Mouse (Mus musculus) olfactory bulb, adult 2 months (tissue): Measurements from ENCODE around the gene Rapsn. TPM values are rescaled to one million over a fixed set of nuclear protein-coding genes. Genes with fewer than 3 reads are reported as not detected.
A peak's percentile ranks its signal among the peaks of the same experiment; 100 is the strongest.

ENCODE experiments used
- H3K27ac ChIP-seq: fragments of 200-500 bp; 2 replicates; pipeline ENCODE4 v1.5.1; 2012; ENCODE audit warnings: low read depth, low read length; ENCODE audit not compliant: insufficient read depth
- H3K4me1 ChIP-seq: fragments of 200-500 bp; 2 replicates; pipeline ENCODE4 v1.6.1; 2012; ENCODE audit warnings: low read length; ENCODE audit not compliant: control insufficient read depth, insufficient read depth
- H3K4me3 ChIP-seq: fragments of 200-500 bp; 2 replicates; pipeline ENCODE4 v1.5.1; 2012; ENCODE audit warnings: mild to moderate bottlenecking, low read depth, low read length, moderate library complexity; ENCODE audit not compliant: insufficient read depth
- CTCF ChIP-seq: fragments of 200-500 bp; IDR thresholded peaks from 2 replicates; pipeline ENCODE4 v1.5.1; 2012; ENCODE audit warnings: low read depth, mild to moderate bottlenecking, low read length, moderate library complexity; ENCODE audit not compliant: insufficient read depth
- POLR2A ChIP-seq: fragments of 200-500 bp; IDR thresholded peaks from 2 replicates; pipeline ENCODE4 v1.6.1; 2012; ENCODE audit warnings: mild to moderate bottlenecking, low read depth, low read length, moderate library complexity; ENCODE audit not compliant: insufficient read depth
- WGBS: fragments of 180-500 bp; shearing (Covaris S2); methylation state at CpG from one replicate; pipeline ENCODE4 v1.1.7; 2018; 5-methylcytosine and 5-hydroxymethylcytosine counted together
- polyA plus RNA-seq: library from polyadenylated mRNA; stranded (reverse); fragments of >200 nt; gene quantifications from 2 replicates; pipeline ENCODE4 v1.2.4, GENCODE M21; 2012; ENCODE audit warnings: low replicate concordance; ENCODE audit not compliant: missing spikeins, insufficient read depth, insufficient read length

Gene Rapsn
- polyA plus RNA-seq, 1 experiment: not detected

DNA sequence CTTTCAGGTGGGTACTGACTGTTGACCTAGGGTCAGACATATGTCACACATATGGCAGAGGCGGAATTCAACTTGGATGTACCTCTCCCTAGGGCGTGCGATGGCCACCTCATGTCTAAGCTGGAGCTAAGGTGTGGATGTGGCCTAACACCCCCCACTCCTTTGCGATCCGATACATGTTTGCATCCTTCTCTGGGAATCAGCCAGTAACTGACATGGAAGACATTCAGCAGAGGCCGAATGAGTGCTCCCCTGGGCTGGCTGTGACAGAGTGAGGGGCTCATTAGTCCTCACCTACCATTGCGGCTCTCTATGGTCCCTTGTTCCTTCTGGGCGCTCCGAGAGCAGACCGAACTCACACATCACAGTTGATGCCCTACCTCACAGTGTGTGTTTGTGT is 35.6 kb downstream of the Rapsn start:
- WGBS: 85% methylated on average over 10 of the region's 10 CpGs
- TF ChIP-seq CTCF: no peak
- no peak for TF ChIP-seq POLR2A
- H3K4me3 ChIP-seq: no peak overlapping the region
- H3K4me1 ChIP-seq: peaks cover 15% of the 10 kb centered on the region
- peak overlapping the region; percentile 79 for H3K27ac ChIP-seq

DNA sequence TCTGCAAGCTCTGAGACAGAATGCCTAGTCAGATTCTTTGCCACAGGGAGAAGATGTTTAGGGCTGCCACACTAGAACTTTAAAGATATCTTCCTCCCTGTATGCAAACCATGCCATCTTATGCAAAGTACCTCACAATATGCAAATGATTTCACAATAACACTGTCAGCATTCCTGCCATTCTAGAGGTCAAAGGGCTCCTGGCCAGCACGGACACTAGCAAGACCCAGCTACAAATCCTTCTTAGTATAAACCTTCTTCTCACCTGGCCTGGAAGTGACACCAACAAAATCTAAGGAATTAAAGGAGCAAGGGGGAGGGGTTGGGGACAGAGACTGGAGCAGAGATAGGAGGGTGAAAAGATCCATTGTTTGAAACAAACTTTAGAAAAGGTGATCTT is 36.7 kb downstream of the Rapsn start:
- H3K4me1 ChIP-seq: peaks cover 15% of the 10 kb centered on the region
- no peak overlapping the region for H3K4me3 ChIP-seq
- H3K27ac ChIP-seq: no peak overlapping the region
- 38% methylated on average over 1 of the region's 1 CpGs for WGBS
- TF ChIP-seq CTCF (no peak), POLR2A (no peak)

DNA sequence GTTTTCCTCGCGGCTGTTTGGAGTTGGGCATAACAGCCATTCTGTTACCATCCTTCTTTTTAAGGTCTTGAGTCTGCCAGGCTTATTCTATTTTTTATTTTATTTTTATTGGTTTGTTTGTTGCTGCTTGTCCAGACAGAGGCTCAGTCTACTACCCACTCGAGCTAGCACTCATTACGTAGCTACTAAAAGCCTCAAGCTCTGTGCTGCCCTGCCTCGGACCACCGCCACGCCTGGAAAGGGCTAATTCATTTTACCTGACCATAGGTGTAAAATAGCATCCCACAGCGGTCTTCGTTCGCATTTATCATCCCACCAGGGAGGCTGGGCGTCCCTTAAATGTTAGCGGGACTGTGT is 42.5 kb downstream of the Rapsn start:
- Histone ChIP-seq H3K4me1 (peaks cover 13% of the 10 kb centered on the region), H3K4me3 (peak overlapping the region; percentile 53), H3K27ac (no peak overlapping the region)
- TF ChIP-seq POLR2A (no peak), CTCF (no peak)
- 16% methylated on average over 12 of the region's 12 CpGs for WGBS

DNA sequence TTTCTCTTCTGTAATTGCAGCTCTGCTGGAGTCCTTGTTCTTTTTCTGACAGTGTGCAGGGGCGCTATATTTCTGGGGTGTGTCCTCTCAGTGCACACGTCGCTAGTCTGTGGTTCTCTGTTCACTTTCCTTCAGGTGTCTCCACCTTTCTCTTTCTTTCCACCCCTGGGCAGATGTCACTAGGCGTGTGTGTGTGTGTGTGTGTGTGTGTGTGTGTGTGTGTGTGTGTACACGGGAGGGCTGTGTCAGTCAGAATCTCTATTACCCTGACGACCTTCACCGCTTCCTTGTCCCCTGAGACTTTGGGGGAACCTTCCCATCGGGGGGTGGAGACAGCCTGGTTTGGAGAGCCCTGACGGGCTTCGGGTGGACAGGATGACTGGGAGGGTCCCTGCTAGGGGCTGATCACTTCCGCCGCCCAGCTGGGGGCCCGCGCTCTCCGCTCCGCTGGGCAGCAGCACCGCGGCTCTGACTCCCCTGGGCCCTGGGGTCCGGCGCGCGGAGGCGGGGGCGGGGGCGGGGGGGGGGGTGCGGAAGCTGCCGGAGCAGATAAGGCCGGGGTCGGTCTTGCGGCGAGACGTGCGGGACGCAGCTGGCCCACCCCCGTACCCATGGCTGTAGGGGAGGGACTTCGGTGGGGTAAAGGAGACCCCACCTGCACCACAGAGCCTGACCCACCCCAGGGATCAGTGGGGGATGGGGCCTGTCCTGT is 43.0 kb downstream of the Rapsn start:
- H3K27ac ChIP-seq: 0 out of 2 replicates have a peak overlapping the region, but pooled peaks have one; percentile 55
- peaks cover 13% of the 10 kb centered on the region for H3K4me1 ChIP-seq
- TF ChIP-seq CTCF (no peak), POLR2A (no peak)
- H3K4me3 ChIP-seq: peak overlapping the region; percentile 53
- 1% methylated on average over 33 of the region's 36 CpGs for WGBS

DNA sequence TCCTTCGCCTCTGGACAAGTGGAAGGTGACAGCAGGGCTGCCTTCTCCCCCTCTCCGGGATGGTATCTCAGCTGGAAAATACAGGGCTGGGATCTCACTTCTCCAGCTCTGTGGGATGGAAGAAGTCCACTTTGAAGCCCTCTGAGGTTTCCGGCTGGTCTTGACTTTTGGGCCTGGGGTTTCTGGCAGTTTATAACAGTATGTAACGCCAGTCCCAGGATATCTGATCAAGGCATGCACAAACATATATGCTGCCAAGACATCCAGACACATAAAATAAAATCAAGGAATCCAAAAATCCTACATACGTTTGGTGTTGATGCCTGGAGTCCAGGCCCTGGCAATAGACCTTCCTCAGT is 43.6 kb downstream of the Rapsn start:
- Histone ChIP-seq H3K4me3 (peak overlapping the region; percentile 53), H3K4me1 (peaks cover 13% of the 10 kb centered on the region), H3K27ac (no peak overlapping the region)
- WGBS: 47% methylated on average over 5 of the region's 5 CpGs
- no peak for TF ChIP-seq POLR2A
- no peak for TF ChIP-seq CTCF

DNA sequence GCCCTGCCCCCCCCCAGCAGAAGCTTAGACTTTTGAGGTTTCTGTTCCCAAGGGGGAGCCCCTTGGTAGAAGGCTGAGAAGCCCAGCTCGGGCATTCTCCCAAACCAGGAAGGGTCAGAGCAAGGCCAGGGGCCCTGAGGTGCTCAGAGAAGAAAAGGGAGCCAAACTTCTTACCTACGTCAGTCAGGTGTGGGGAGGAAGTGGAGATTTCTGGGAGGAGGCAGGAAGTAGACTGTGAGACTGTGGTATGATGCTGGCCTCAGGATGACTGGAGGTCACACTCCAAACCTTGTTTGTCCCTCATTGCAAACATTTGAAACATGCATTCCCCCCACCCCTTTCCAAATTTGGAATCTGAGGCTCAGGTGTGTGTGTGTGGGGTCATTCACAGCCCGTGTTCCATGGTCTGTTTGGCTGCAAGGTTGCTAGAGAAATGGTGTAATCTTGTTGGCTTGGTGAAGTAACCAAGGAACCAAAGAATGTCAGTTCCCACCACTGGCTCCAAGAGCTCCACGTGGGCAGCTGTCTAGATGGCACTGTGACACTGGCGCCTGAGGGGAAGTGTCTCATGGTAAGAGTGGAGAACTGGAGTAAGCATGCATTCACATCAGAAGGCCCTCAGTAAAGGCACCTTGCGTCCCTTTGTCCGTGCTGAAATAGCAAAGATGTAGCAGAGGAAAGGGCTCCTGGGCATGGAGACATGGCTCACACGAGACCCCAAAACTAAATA is 45.5 kb downstream of the Rapsn start:
- Histone ChIP-seq H3K4me3 (no peak overlapping the region), H3K4me1 (peaks cover 13% of the 10 kb centered on the region), H3K27ac (no peak overlapping the region)
- no peak for TF ChIP-seq POLR2A
- no peak for TF ChIP-seq CTCF
- 83% methylated on average over 8 of the region's 8 CpGs for WGBS

DNA sequence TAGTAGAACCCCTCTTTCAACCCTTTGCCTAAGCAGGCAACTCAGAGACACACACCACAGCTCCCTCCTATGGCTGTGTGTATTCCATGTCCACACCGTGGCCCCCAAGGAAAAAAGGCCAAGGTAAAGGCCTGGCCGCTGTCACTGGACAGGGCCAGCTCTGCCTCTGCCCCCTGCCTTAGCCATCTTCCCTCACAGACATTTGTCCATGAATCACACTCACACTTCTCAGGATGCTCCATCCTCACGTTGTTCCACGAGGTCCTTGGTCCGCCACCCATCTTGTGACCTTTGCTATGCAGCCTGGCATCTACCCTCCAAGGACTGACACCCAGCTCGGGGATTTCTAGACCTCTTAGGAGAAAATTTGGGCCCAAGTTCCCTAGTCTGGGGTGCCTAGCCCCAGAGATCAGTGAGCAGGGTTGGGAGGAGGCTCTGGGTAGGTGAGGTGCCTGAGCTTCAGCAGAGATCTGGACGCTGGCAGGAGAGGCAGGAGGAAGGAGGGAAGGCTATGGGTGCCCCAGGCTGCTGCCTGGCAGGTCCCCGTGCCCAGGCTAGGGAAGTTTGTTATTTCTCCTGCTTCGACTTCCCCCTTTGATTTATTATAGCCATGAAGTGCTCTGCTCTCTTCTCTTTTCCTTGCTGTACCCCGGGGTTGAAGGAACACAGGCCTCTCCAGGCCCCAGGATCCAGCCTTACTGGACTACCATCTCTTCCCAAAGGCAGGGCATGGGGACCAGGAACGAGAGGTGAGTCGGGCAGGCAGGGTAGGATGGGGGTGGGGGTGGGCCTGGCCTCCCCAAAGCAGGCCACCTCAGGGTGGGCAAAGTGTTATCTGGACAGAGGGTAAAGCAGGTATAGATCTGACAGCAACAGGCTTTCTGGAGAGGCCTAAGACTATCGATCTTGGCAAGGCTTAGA is 46.6 kb downstream of the Rapsn start, which contains the start of gene Spi1:
TSS of gene Spi1 (plus strand) at position 616 of the 921 bp plus-strand sequence.
- Histone ChIP-seq H3K27ac (no peak within 1 kb of the TSS), H3K4me1 (peaks cover 13% of the 10 kb centered on the region), H3K4me3 (no peak within 1 kb of the TSS)
- TF ChIP-seq CTCF (no peak), POLR2A (no peak)
- WGBS: 81% methylated on average over 13 of the region's 13 CpGs

DNA sequence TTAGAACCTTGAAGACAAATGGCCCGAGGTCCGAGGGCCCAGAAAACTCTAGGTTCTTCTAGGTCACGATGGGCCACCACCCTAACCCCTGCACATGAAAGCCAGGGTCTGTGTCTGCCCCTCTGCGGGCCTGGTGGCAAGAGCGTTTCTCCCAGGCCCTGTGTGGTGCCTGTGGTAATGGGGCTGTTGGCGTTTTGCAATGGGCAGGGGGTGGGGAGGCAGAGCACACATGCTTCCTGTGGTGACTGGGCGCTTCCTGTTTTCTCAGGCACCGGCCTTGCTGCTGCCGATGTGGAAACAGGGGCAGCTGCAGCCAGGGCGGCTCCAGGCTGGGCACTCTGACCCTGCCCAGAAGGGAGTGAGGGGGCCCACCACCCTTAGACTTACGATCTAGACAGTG is 47.4 kb downstream of the Rapsn start:
- no peak overlapping the region for H3K4me3 ChIP-seq
- WGBS: 80% methylated on average over 11 of the region's 11 CpGs
- H3K4me1 ChIP-seq: peaks cover 10% of the 10 kb centered on the region
- TF ChIP-seq POLR2A (no peak), CTCF (no peak)
- no peak overlapping the region for H3K27ac ChIP-seq
